Comparison of ENCODE assay signal across 11 mouse cellular contexts in the genomic region with DNA sequence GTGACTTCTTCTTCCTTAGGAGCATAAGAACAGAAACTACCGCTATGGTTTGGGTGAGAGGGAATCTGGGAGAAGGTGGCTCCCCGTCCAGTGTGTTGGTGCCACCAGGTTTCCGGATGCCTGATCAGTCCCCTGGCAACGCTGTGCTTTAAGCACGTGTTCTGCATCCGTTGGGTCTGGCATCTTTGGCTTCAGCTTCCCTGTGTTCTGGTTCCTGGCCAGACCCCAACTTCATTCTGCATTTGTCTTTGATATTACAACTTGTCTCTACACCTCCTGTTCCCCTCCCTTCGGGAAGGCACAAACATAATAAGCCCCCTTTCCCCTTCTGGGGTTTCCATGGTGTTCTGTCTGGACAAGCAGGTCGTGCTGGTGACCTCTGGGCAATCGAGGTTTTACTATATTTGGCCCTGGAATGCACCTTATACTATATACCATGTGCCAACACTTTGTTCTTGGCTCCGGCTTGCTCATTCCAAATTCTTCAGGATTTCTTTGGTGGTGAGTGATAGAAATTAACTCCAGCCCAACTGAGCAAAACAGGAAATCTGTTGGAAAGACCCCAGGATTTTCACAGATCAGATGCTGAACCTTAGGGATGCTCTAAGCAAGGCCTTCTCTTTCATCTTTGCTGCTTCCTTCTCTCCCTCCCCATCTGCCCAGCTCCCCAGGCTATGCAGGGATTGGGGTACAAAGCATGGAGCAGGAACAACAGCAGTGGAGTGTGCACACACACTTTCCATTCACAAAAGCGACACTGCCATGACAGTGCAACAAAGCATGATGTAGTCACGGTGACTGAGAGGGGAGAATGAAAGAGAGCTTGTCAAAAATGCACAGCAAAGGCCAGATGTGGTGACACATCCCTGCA. TPM values are rescaled to one million over a fixed set of nuclear protein-coding genes. Genes with fewer than 3 reads are reported as not detected.
A peak's percentile ranks its signal among the peaks of the same experiment; 100 is the strongest.
DNase-seq lines count a peak whose midpoint lies in the region; ATAC-seq and TF ChIP-seq lines count a peak whose summit lies in the region.
"Had no signal": no experiment of that assay in that cellular context is flagged by ENCODE, and none has a peak within 500 bp of the region (broad histone marks: within the 10 kb centered on the region; RNA-seq: fewer than 3 reads in every experiment).

No protein-coding gene starts in this region.

- no peak overlapping the region for H3K9ac ChIP-seq in lung, postnatal 0 days (replicated peaks; ENCODE audit: low read depth)
- no peak overlapping the region for H3K9ac ChIP-seq in forebrain, postnatal 0 days
- no peak overlapping the region for H3K9ac ChIP-seq in midbrain, embryonic 16.5 days (ENCODE audit: low read depth, low read length)
- no peak overlapping the region for H3K9ac ChIP-seq in liver, postnatal 0 days (replicated peaks)

- H3K27me3 ChIP-seq in cerebellum, adult 2 months (ENCODE audit: control insufficient read depth, insufficient read depth, low read length) = no peaks in the 10 kb centered on the region
- H3K27me3 ChIP-seq in lung, postnatal 0 days (replicated peaks; ENCODE audit: insufficient read depth, low read length) = no peaks in the 10 kb centered on the region
- no peaks in the 10 kb centered on the region for H3K27me3 ChIP-seq in forebrain, postnatal 0 days (ENCODE audit: insufficient read depth, low read length)
- no peaks in the 10 kb centered on the region for H3K27me3 ChIP-seq in midbrain, embryonic 16.5 days (ENCODE audit: control insufficient read depth, insufficient read depth, low read depth, low read length)
- no peaks in the 10 kb centered on the region for H3K27me3 ChIP-seq in liver, postnatal 0 days (ENCODE audit: insufficient read depth, low read length)
- H3K27me3 ChIP-seq: megakaryocyte, embryonic 14.5 days had no signal

- H3K4me2 ChIP-seq in lung, postnatal 0 days (replicated peaks; ENCODE audit: low read depth, low read length) = no peak overlapping the region
- no peak overlapping the region for H3K4me2 ChIP-seq in forebrain, postnatal 0 days (ENCODE audit: low read depth)
- no peak overlapping the region for H3K4me2 ChIP-seq in midbrain, embryonic 16.5 days (ENCODE audit: low read length)
- H3K4me2 ChIP-seq in liver, postnatal 0 days (ENCODE audit: low read depth, low read length) = no peak overlapping the region

- H3K4me1 ChIP-seq in cerebellum, adult 2 months (ENCODE audit: control insufficient read depth, insufficient read depth, low read length) = peaks cover 17% of the 10 kb centered on the region
- no peaks in the 10 kb centered on the region for H3K4me1 ChIP-seq in lung, postnatal 0 days (ENCODE audit: insufficient read depth, low read depth, low read length)
- H3K4me1 ChIP-seq in forebrain, postnatal 0 days (ENCODE audit: insufficient read depth) = peaks cover 10% of the 10 kb centered on the region; the same call in 1 of the 2 replicates
- peaks cover 15% of the 10 kb centered on the region for H3K4me1 ChIP-seq in midbrain, embryonic 16.5 days (ENCODE audit: control insufficient read depth, insufficient read depth, low read length)
- H3K4me1 ChIP-seq in liver, postnatal 0 days (ENCODE audit: insufficient read depth) = no peaks in the 10 kb centered on the region

- H3K4me3 ChIP-seq in cerebellum, adult 2 months (replicated peaks; ENCODE audit: insufficient read depth, low read depth, low read length) = no peak overlapping the region
- H3K4me3 ChIP-seq in lung, postnatal 0 days (ENCODE audit: low read depth, low read length) = no peak overlapping the region
- H3K4me3 ChIP-seq in forebrain, postnatal 0 days (ENCODE audit: low read depth, low read length) = no peak overlapping the region
- no peak overlapping the region for H3K4me3 ChIP-seq in midbrain, embryonic 16.5 days (ENCODE audit: low read depth, low read length)
- no peak overlapping the region for H3K4me3 ChIP-seq in liver, postnatal 0 days (ENCODE audit: low read depth, low read length)
- H3K4me3 ChIP-seq: megakaryocyte, embryonic 14.5 days had no signal

- 29% methylated on average over 12 of the region's 12 CpGs for WGBS in cerebellum, adult 2 months
- WGBS in lung, postnatal 0 days = 52% methylated on average over 12 of the region's 12 CpGs
- 18% methylated on average over 12 of the region's 12 CpGs for WGBS in forebrain, postnatal 0 days
- 22% methylated on average over 12 of the region's 12 CpGs for WGBS in midbrain, embryonic 16.5 days
- 70% methylated on average over 12 of the region's 12 CpGs for WGBS in liver, postnatal 0 days (ENCODE audit: insufficient replicate concordance)

- no peak for TF ChIP-seq CTCF in cerebellum, adult 2 months (IDR thresholded peaks at IDR 0.05; ENCODE audit: borderline replicate concordance, insufficient read depth, low read depth, low read length)
- TF ChIP-seq CTCF in lung, postnatal 0 days (IDR thresholded peaks at IDR 0.05) = no peak
- TF ChIP-seq CTCF in forebrain, postnatal 0 days (IDR thresholded peaks at IDR 0.05; ENCODE audit: low read depth) = no peak
- no peak for TF ChIP-seq CTCF in liver, postnatal 0 days (IDR thresholded peaks at IDR 0.05; ENCODE audit: low read depth)

- DNase-seq in cerebellum, adult 2 months = peak; percentile 36 to 56
- no peak for DNase-seq in cerebellum, adult 8-10 months
- peak; percentile 45 for DNase-seq in lung, postnatal 36 days
- no peak for DNase-seq in lung, postnatal 0 days (ENCODE audit: low spot score)
- peak; percentile 75 for DNase-seq in forebrain, postnatal 0 days
- no peak for DNase-seq in liver, postnatal 0 days
- DNase-seq in testis, postnatal 14 days (ENCODE audit: low spot score) = no peak

- no peak overlapping the region for H3K27ac ChIP-seq in cerebellum, adult 2 months (ENCODE audit: insufficient read depth, low read length)
- H3K27ac ChIP-seq in lung, postnatal 0 days (ENCODE audit: low read length) = no peak overlapping the region
- peak overlapping the region; percentile 57 for H3K27ac ChIP-seq in forebrain, postnatal 0 days (ENCODE audit: low read depth, low read length)
- peak overlapping the region; percentile 64 for H3K27ac ChIP-seq in midbrain, embryonic 16.5 days (ENCODE audit: low read length)
- no peak overlapping the region for H3K27ac ChIP-seq in liver, postnatal 0 days (ENCODE audit: low read depth)

- no peaks in the 10 kb centered on the region for H3K9me3 ChIP-seq in lung, postnatal 0 days (ENCODE audit: low read length)
- H3K9me3 ChIP-seq in forebrain, postnatal 0 days (ENCODE audit: low read length) = no peaks in the 10 kb centered on the region
- no peaks in the 10 kb centered on the region for H3K9me3 ChIP-seq in midbrain, embryonic 16.5 days (replicated peaks; ENCODE audit: control insufficient read depth, low read length, poor library complexity, severe bottlenecking)
- no peaks in the 10 kb centered on the region for H3K9me3 ChIP-seq in liver, postnatal 0 days (ENCODE audit: low read length)
- H3K9me3 ChIP-seq: megakaryocyte, embryonic 14.5 days had no signal

- no peaks in the 10 kb centered on the region for H3K36me3 ChIP-seq in lung, postnatal 0 days (ENCODE audit: insufficient read depth, low read length)
- no peaks in the 10 kb centered on the region for H3K36me3 ChIP-seq in forebrain, postnatal 0 days (ENCODE audit: insufficient read depth)
- no peaks in the 10 kb centered on the region for H3K36me3 ChIP-seq in midbrain, embryonic 16.5 days (ENCODE audit: control insufficient read depth, insufficient read depth, low read length)
- no peaks in the 10 kb centered on the region for H3K36me3 ChIP-seq in liver, postnatal 0 days (replicated peaks; ENCODE audit: insufficient read depth, low read length)

- TF ChIP-seq POLR2A in cerebellum, adult 2 months (IDR thresholded peaks at IDR 0.05; ENCODE audit: borderline replicate concordance, insufficient read depth, low read length) = no peak

- no peak for ATAC-seq in lung, postnatal 0 days
- ATAC-seq in forebrain, postnatal 0 days = peak; percentile 59
- peak; percentile 18; the same call in 1 of the 2 replicates for ATAC-seq in midbrain, embryonic 16.5 days
- no peak for ATAC-seq in liver, postnatal 0 days

- TF ChIP-seq EP300 in lung, postnatal 0 days (IDR thresholded peaks at IDR 0.05) = no peak
- no peak for TF ChIP-seq EP300 in liver, postnatal 0 days (IDR thresholded peaks at IDR 0.05; ENCODE audit: low read depth)

RNA-seq across cellular contexts. Expression of a gene that starts 52.2 kb away (rescaled TPM):
- not detected in 2 replicates for polyA plus RNA-seq in cerebellum, adult 2 months (2012; rRNA removed)
- polyA plus RNA-seq in lung, postnatal 0 days (2015; fragmentation: Nextera tagmentation; extraction: Ambion mirVana) = not detected in 2 replicates
- total RNA-seq in forebrain, postnatal 0 days (2014; rRNA removed) = not detected in 2 replicates
- polyA plus RNA-seq in forebrain, postnatal 0 days (2015; fragmentation: Nextera tagmentation; extraction: Ambion mirVana) = not detected in 2 replicates
- polyA plus RNA-seq in midbrain, embryonic 16.5 days (2015; fragmentation: Nextera tagmentation; extraction: Ambion mirVana) = not detected in 2 replicates
- not detected in 2 replicates for polyA plus RNA-seq in liver, postnatal 0 days (2015; fragmentation: Nextera tagmentation; extraction: Ambion mirVana)
- total RNA-seq: common myeloid progenitor, adult 5-6 weeks; heart, adult 18-20 months had no signal

Comparison
In these comparisons a context has a peak if more than half of its experiments do, and no peak if none do; other contexts are left out.
1. DNase-seq: peak in cerebellum, adult 2 months (2 of 2), lung, postnatal 36 days (single experiment) and forebrain, postnatal 0 days (single experiment); none in cerebellum, adult 8-10 months (single experiment), lung, postnatal 0 days (single experiment), liver, postnatal 0 days (single experiment) and testis, postnatal 14 days (single experiment).
2. H3K27ac ChIP-seq: peak in forebrain, postnatal 0 days (single experiment) and midbrain, embryonic 16.5 days (single experiment); none in cerebellum, adult 2 months (single experiment), lung, postnatal 0 days (single experiment) and liver, postnatal 0 days (single experiment).
3. ATAC-seq: peak in forebrain, postnatal 0 days (single experiment) and midbrain, embryonic 16.5 days (single experiment); none in lung, postnatal 0 days (single experiment) and liver, postnatal 0 days (single experiment).